In genomic region chr4:135987714-135988113, GRCm38 (mm10) we compare ENCODE assay signal across 9 mouse cellular contexts. TPM values are rescaled to one million over a fixed set of nuclear protein-coding genes. Genes with fewer than 3 reads are reported as not detected.
DNase-seq lines count a peak whose midpoint lies in the region; ATAC-seq and TF ChIP-seq lines count a peak whose summit lies in the region.
"Had no signal": no experiment of that assay in that cellular context is flagged by ENCODE, and none has a peak within 500 bp of the region (broad histone marks: within the 10 kb centered on the region; RNA-seq: fewer than 3 reads in every experiment).

No protein-coding gene starts in this region.

- no peaks in the 10 kb centered on the region for H3K27me3 ChIP-seq in heart, adult 2 months (ENCODE audit: control insufficient read depth, insufficient read depth, low read length)
- no peaks in the 10 kb centered on the region for H3K27me3 ChIP-seq in ES-Bruce4 (ENCODE audit: control insufficient read depth, insufficient read depth, low read length, poor library complexity, severe bottlenecking)
- no peaks in the 10 kb centered on the region for H3K27me3 ChIP-seq in forebrain, embryonic 14.5 days (replicated peaks; ENCODE audit: control insufficient read depth, insufficient read depth, low read length)
- no peaks in the 10 kb centered on the region for H3K27me3 ChIP-seq in liver, embryonic 14.5 days (ENCODE audit: control insufficient read depth, insufficient read depth, low read length)
- H3K27me3 ChIP-seq: Patski had no signal

- H3K36me3 ChIP-seq in heart, adult 2 months (ENCODE audit: control insufficient read depth, insufficient read depth, low read length) = no peaks in the 10 kb centered on the region
- H3K36me3 ChIP-seq in ES-Bruce4 (ENCODE audit: control insufficient read depth, insufficient read depth, low read length, poor library complexity, severe bottlenecking) = peaks cover 5% of the 10 kb centered on the region
- H3K36me3 ChIP-seq in forebrain, embryonic 14.5 days (ENCODE audit: control insufficient read depth, insufficient read depth, low read length) = peaks cover 24% of the 10 kb centered on the region
- H3K36me3 ChIP-seq in liver, embryonic 14.5 days (replicated peaks; ENCODE audit: control insufficient read depth, insufficient read depth, low read depth) = peaks cover 20% of the 10 kb centered on the region

- TF ChIP-seq CTCF in heart, adult 2 months (IDR thresholded peaks at IDR 0.05) = no peak
- TF ChIP-seq CTCF in ES-Bruce4 (IDR thresholded peaks at IDR 0.05; ENCODE audit: low read depth, low read length) = no peak
- no peak for TF ChIP-seq CTCF in liver, embryonic 14.5 days (IDR thresholded peaks at IDR 0.05; ENCODE audit: low read depth)

- intact Hi-C loops in heart, adult 2 months (cut with DNase I) = loop anchor here (5.0 kb wide), 2 partner anchors 35 to 65 kb away; partner anchors contain the start of genes Eloa and Rpl11
- intact Hi-C loops in heart, postnatal 25 days (cut with DNase I) = loop anchor here (5.0 kb wide), 1 partner anchor 65 kb away; the partner anchor contains the start of gene Rpl11
- intact Hi-C loops in gastrocnemius, postnatal 14 days (cut with DNase I; ENCODE audit: low total_unique reads) = no loop called here

- WGBS in heart, adult 2 months = 72% methylated on average over 9 of the region's 9 CpGs
- WGBS in forebrain, embryonic 14.5 days = 71% methylated on average over 9 of the region's 9 CpGs
- WGBS in liver, embryonic 14.5 days (ENCODE audit: insufficient replicate concordance) = 64% methylated on average over 9 of the region's 9 CpGs

- H3K4me2 ChIP-seq in forebrain, embryonic 14.5 days (ENCODE audit: low read length) = peak overlapping the region; percentile 64
- H3K4me2 ChIP-seq in liver, embryonic 14.5 days (ENCODE audit: low read depth) = peak overlapping the region; percentile 91

- H3K79me2 ChIP-seq in heart, adult 2 months (replicated peaks; ENCODE audit: control insufficient read depth, insufficient read depth, low read length) = no peaks in the 10 kb centered on the region

- no peak for ATAC-seq in forebrain, embryonic 14.5 days
- no peak for ATAC-seq in liver, embryonic 14.5 days (ENCODE audit: insufficient read depth)
- no peak for ATAC-seq in erythroid progenitor cell, adult 5-6 weeks (replicated peaks; ENCODE audit: low FRiP score, poor library complexity, severe bottlenecking)

- H3K9ac ChIP-seq in heart, adult 2 months (ENCODE audit: low read depth, low read length) = no peak overlapping the region
- H3K9ac ChIP-seq in ES-Bruce4 (ENCODE audit: low read depth, poor library complexity, severe bottlenecking) = peak overlapping the region; percentile 90
- peak overlapping the region; percentile 94 for H3K9ac ChIP-seq in forebrain, embryonic 14.5 days (ENCODE audit: low read length)
- H3K9ac ChIP-seq in liver, embryonic 14.5 days (replicated peaks) = peak overlapping the region; percentile 100

- peak overlapping the region; percentile 90 for H3K27ac ChIP-seq in heart, adult 2 months
- H3K27ac ChIP-seq in ES-Bruce4 (ENCODE audit: insufficient read depth, low read length) = no peak overlapping the region
- H3K27ac ChIP-seq in forebrain, embryonic 14.5 days (ENCODE audit: low read depth, low read length) = peak overlapping the region; percentile 82
- H3K27ac ChIP-seq in liver, embryonic 14.5 days = peak overlapping the region; percentile 90

- TF ChIP-seq POLR2A in heart, adult 2 months (IDR thresholded peaks at IDR 0.05; ENCODE audit: insufficient read depth, low read depth, low read length) = no peak
- no peak for TF ChIP-seq POLR2A in ES-Bruce4 (IDR thresholded peaks at IDR 0.05; ENCODE audit: insufficient read depth, low read length)

- TF ChIP-seq EP300 in heart, adult 2 months (IDR thresholded peaks at IDR 0.05; ENCODE audit: insufficient read depth, low read depth, low read length) = no peak
- no peak for TF ChIP-seq EP300 in ES-Bruce4 (IDR thresholded peaks at IDR 0.05; ENCODE audit: insufficient read depth, low read depth, low read length)
- no peak for TF ChIP-seq EP300 in liver, embryonic 14.5 days (IDR thresholded peaks at IDR 0.05; ENCODE audit: low read depth)

- peak overlapping the region; percentile 96 for H3K4me3 ChIP-seq in heart, adult 2 months
- H3K4me3 ChIP-seq in ES-Bruce4 (ENCODE audit: low read depth, low read length) = peak overlapping the region; percentile 77
- H3K4me3 ChIP-seq in forebrain, embryonic 14.5 days (ENCODE audit: low read depth, low read length) = peak overlapping the region; percentile 94
- H3K4me3 ChIP-seq in liver, embryonic 14.5 days (ENCODE audit: insufficient read depth in 1 of 2, low read depth in 2 of 2, low read length in 2 of 2) = peak overlapping the region; percentile 89 to 99; a peak in 3 of 4 replicates

- peaks cover 4% of the 10 kb centered on the region for H3K4me1 ChIP-seq in heart, adult 2 months (ENCODE audit: control insufficient read depth, insufficient read depth, low read length)
- H3K4me1 ChIP-seq in ES-Bruce4 (ENCODE audit: control insufficient read depth, insufficient read depth, low read length) = peaks cover 3% of the 10 kb centered on the region
- peaks cover 9% of the 10 kb centered on the region for H3K4me1 ChIP-seq in forebrain, embryonic 14.5 days (ENCODE audit: control insufficient read depth, insufficient read depth, low read length)
- H3K4me1 ChIP-seq in liver, embryonic 14.5 days (replicated peaks; ENCODE audit: control insufficient read depth in 2 of 2, insufficient read depth in 2 of 2, low read length in 1 of 2) = peaks cover 24 to 26% of the 10 kb centered on the region in 2 experiments

- DNase-seq in heart, adult 2 months = no peak
- DNase-seq in heart, postnatal 25 days (ENCODE audit: low spot score) = no peak
- DNase-seq in forebrain, embryonic 14.5 days (ENCODE audit: low spot score) = no peak
- DNase-seq in liver, embryonic 14.5 days (ENCODE audit: low read depth in 3 of 3, low spot score in 3 of 3) = no peak
- no peak for DNase-seq in right cerebral cortex, adult 2 months (ENCODE audit: low spot score in 2 of 2)
- DNase-seq in gastrocnemius, postnatal 14 days = no peak

- no peaks in the 10 kb centered on the region for H3K9me3 ChIP-seq in ES-Bruce4 (replicated peaks; ENCODE audit: control insufficient read depth, insufficient read depth, low read length, poor library complexity, severe bottlenecking)
- no peaks in the 10 kb centered on the region for H3K9me3 ChIP-seq in forebrain, embryonic 14.5 days (replicated peaks; ENCODE audit: control insufficient read depth, low read length)
- no peaks in the 10 kb centered on the region for H3K9me3 ChIP-seq in liver, embryonic 14.5 days (ENCODE audit: control insufficient read depth, low read length)

RNA-seq across cellular contexts. Expression of gene Pithd1, which starts 0.7 kb away (rescaled TPM):
- total RNA-seq in heart, adult 2 months (2021) = 10 to 100 TPM; 19.4 to 20.9 TPM
- 19.0 and 29.2 TPM in 2 replicates for polyA plus RNA-seq in heart, adult 2 months (2012; rRNA removed)
- 10 to 100 TPM; 16.0 to 18.0 TPM for total RNA-seq in heart, postnatal 25 days (2021)
- 40.3 and 44.9 TPM in 2 replicates for polyA plus RNA-seq in ES-Bruce4 (2011; ENCODE audit: insufficient read depth, insufficient read length, low read depth, missing spikeins)
- 56.1 and 58.0 TPM in 2 replicates for polyA plus RNA-seq in forebrain, embryonic 14.5 days (2014; fragmentation: Nextera tagmentation; extraction: Ambion mirVana)
- 40.2 and 49.0 TPM in 2 replicates for polyA plus RNA-seq in liver, embryonic 14.5 days (2012; rRNA removed)
- 71.2 and 79.5 TPM in 2 replicates for polyA plus RNA-seq in liver, embryonic 14.5 days (2014; fragmentation: Nextera tagmentation; extraction: Ambion mirVana)
- total RNA-seq in gastrocnemius, postnatal 14 days (2021) = 10 to 100 TPM; 20.4 to 21.4 TPM
- 85.8 and 92.6 TPM in 2 replicates for total RNA-seq in erythroid progenitor cell, adult 5-6 weeks (2015; ENCODE audit: low replicate concordance)
- total RNA-seq in erythroid progenitor cell, adult 5-6 weeks (2017; ENCODE audit: low replicate concordance) = 78.3 and 100 TPM in 2 replicates

RNA-seq across cellular contexts. Expression of gene Lypla2, which starts 15.3 kb away (rescaled TPM):
- 10 to 100 TPM; 35.9 to 37.1 TPM for total RNA-seq in heart, adult 2 months (2021)
- polyA plus RNA-seq in heart, adult 2 months (2012; rRNA removed) = 52.2 and 55.1 TPM in 2 replicates
- total RNA-seq in heart, postnatal 25 days (2021) = 10 to 100 TPM; 34.6 to 37.6 TPM
- polyA plus RNA-seq in ES-Bruce4 (2011; ENCODE audit: insufficient read depth, insufficient read length, low read depth, missing spikeins) = 47.4 and 52.6 TPM in 2 replicates
- 163 and 168 TPM in 2 replicates for polyA plus RNA-seq in forebrain, embryonic 14.5 days (2014; fragmentation: Nextera tagmentation; extraction: Ambion mirVana)
- polyA plus RNA-seq in liver, embryonic 14.5 days (2012; rRNA removed) = 26.5 and 29.2 TPM in 2 replicates
- polyA plus RNA-seq in liver, embryonic 14.5 days (2014; fragmentation: Nextera tagmentation; extraction: Ambion mirVana) = 30.6 and 36.8 TPM in 2 replicates
- total RNA-seq in gastrocnemius, postnatal 14 days (2021) = 10 to 100 TPM; 28.9 to 29.2 TPM
- 16.3 and 18.7 TPM in 2 replicates for total RNA-seq in erythroid progenitor cell, adult 5-6 weeks (2015; ENCODE audit: low replicate concordance)
- 6.3 and 12.9 TPM in 2 replicates for total RNA-seq in erythroid progenitor cell, adult 5-6 weeks (2017; ENCODE audit: low replicate concordance)

RNA-seq across cellular contexts. Expression of gene Gale, which starts 24.2 kb away (rescaled TPM):
- total RNA-seq in heart, adult 2 months (2021) = 1 to 10 TPM; 1.6 to 2.0 TPM
- 4.6 TPM in 2 replicates for polyA plus RNA-seq in heart, adult 2 months (2012; rRNA removed)
- 1 to 10 TPM; 1.8 to 2.5 TPM for total RNA-seq in heart, postnatal 25 days (2021)
- 6.8 and 9.4 TPM in 2 replicates for polyA plus RNA-seq in ES-Bruce4 (2011; ENCODE audit: insufficient read depth, insufficient read length, low read depth, missing spikeins)
- polyA plus RNA-seq in forebrain, embryonic 14.5 days (2014; fragmentation: Nextera tagmentation; extraction: Ambion mirVana) = 32.9 and 35.7 TPM in 2 replicates
- 20.5 and 22.8 TPM in 2 replicates for polyA plus RNA-seq in liver, embryonic 14.5 days (2012; rRNA removed)
- polyA plus RNA-seq in liver, embryonic 14.5 days (2014; fragmentation: Nextera tagmentation; extraction: Ambion mirVana) = 32.6 and 38.0 TPM in 2 replicates
- total RNA-seq in gastrocnemius, postnatal 14 days (2021) = 1 to 10 TPM; 1.2 to 2.1 TPM
- total RNA-seq in erythroid progenitor cell, adult 5-6 weeks (2015; ENCODE audit: low replicate concordance) = 1.4 and 6.3 TPM in 2 replicates
- 3.6 and 12.2 TPM in 2 replicates for total RNA-seq in erythroid progenitor cell, adult 5-6 weeks (2017; ENCODE audit: low replicate concordance)

RNA-seq across cellular contexts. Expression of gene Eloa, which starts 33.8 kb away (rescaled TPM):
- total RNA-seq in heart, adult 2 months (2021) = 10 to 100 TPM; 31.1 to 35.5 TPM
- 11.0 and 17.7 TPM in 2 replicates for polyA plus RNA-seq in heart, adult 2 months (2012; rRNA removed)
- total RNA-seq in heart, postnatal 25 days (2021) = 10 to 100 TPM; 32.8 to 34.4 TPM
- 21.2 and 22.6 TPM in 2 replicates for polyA plus RNA-seq in ES-Bruce4 (2011; ENCODE audit: insufficient read depth, insufficient read length, low read depth, missing spikeins)
- polyA plus RNA-seq in forebrain, embryonic 14.5 days (2014; fragmentation: Nextera tagmentation; extraction: Ambion mirVana) = 33.7 and 38.1 TPM in 2 replicates
- 9.7 and 16.2 TPM in 2 replicates for polyA plus RNA-seq in liver, embryonic 14.5 days (2012; rRNA removed)
- polyA plus RNA-seq in liver, embryonic 14.5 days (2014; fragmentation: Nextera tagmentation; extraction: Ambion mirVana) = 29.0 and 30.0 TPM in 2 replicates
- 10 to 100 TPM; 46.2 to 46.7 TPM for total RNA-seq in gastrocnemius, postnatal 14 days (2021)
- 54.8 and 64.1 TPM in 2 replicates for total RNA-seq in erythroid progenitor cell, adult 5-6 weeks (2015; ENCODE audit: low replicate concordance)
- 60.8 and 64.2 TPM in 2 replicates for total RNA-seq in erythroid progenitor cell, adult 5-6 weeks (2017; ENCODE audit: low replicate concordance)

RNA-seq across cellular contexts. Expression of gene Hmgcl, which starts 41.5 kb away (rescaled TPM):
- total RNA-seq in heart, adult 2 months (2021) = 10 to 100 TPM; 72.6 to 80.4 TPM
- polyA plus RNA-seq in heart, adult 2 months (2012; rRNA removed) = 71.9 and 96.9 TPM in 2 replicates
- 10 to 100 TPM; 71.5 to 74.8 TPM for total RNA-seq in heart, postnatal 25 days (2021)
- 18.3 and 22.6 TPM in 2 replicates for polyA plus RNA-seq in ES-Bruce4 (2011; ENCODE audit: insufficient read depth, insufficient read length, low read depth, missing spikeins)
- polyA plus RNA-seq in forebrain, embryonic 14.5 days (2014; fragmentation: Nextera tagmentation; extraction: Ambion mirVana) = 70.4 and 71.0 TPM in 2 replicates
- 28.9 and 43.4 TPM in 2 replicates for polyA plus RNA-seq in liver, embryonic 14.5 days (2012; rRNA removed)
- 71.9 and 76.5 TPM in 2 replicates for polyA plus RNA-seq in liver, embryonic 14.5 days (2014; fragmentation: Nextera tagmentation; extraction: Ambion mirVana)
- 10 to 100 TPM; 47.2 to 56.6 TPM for total RNA-seq in gastrocnemius, postnatal 14 days (2021)
- 24.3 and 25.2 TPM in 2 replicates for total RNA-seq in erythroid progenitor cell, adult 5-6 weeks (2015; ENCODE audit: low replicate concordance)
- 19.6 and 30.0 TPM in 2 replicates for total RNA-seq in erythroid progenitor cell, adult 5-6 weeks (2017; ENCODE audit: low replicate concordance)
